Mouse (Mus musculus): ENCODE measurements around the gene Igfbp4.

DNA sequence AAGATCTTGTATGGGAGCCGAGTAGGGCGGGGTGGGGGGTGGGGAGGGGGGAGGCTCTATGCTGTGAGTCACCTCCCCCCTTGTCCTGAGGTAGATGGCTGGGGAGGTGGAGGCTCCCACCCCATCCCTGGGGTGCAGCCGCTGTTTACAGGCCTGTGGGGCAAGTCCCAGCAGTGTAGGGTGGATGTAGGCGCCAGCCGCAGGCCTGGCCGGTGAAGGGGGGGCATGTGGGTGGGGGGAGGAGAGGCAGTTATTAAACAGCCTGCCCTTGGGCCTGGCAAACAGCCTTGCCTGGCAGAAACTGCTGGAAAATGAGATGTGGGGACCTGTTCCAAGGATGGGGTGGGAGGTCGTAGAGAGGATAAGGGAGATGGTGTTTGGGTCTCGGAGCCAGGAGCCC, 41.1 kb downstream of the Igfbp4 start:
- no peak for TF ChIP-seq CTCF (IDR thresholded peaks at IDR 0.05; ENCODE audit: low read depth)
- TF ChIP-seq EP300 (optimal IDR thresholded peaks at IDR 0.05): no peak

All from stomach, postnatal 0 days (tissue).